Mouse (Mus musculus): ENCODE results near the gene 4930502E18Rik. TPM values are rescaled to one million over a fixed set of nuclear protein-coding genes. Genes with fewer than 3 reads are reported as not detected.

The 4930502E18Rik gene
- polyA plus RNA-seq, 1 experiment, result not detected

DNA sequence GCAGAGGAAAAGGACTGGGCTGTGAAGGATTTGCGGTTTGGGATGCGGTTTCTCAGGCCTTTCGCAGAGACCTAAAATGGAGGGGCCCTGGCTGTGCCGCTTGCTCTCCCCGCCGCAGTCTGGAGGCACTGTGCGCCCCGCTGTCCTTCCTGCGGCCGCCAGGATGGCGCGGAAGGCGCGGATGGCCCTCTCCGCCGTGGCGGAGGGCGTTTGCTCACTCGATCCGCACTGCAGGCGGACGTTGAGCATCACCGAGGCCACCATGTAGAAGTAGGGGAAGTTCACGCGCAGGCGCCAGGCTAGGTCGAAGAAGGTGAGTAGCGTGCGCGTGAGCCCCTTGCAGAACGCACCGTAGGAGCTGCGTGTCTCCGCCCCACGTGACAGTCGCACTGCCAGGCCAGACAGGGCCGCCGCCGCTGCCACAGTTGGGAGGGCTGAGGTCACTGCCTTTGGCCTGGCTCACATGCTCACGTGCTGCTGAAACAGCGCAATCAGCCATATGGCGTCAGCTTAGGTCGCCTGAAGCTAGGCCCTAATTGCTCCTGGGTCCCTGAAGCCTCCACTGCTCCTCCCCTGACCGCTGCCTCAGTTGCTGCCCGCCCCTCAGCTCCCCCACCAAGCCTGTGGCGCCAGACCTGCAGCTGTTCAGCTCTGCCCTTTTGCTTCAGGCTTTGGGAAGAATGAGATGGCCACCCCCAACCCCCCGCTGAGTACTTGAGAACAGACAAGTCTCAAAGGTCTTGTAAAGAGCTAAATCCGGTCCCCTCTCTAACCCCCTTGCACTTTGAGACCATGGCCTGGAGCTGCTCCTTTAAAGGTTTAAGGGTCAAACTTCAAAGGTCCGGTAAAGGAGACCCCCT lies 8.1 kb upstream of the 4930502E18Rik start:
- H3K27ac ChIP-seq (ENCODE audit: insufficient read depth, low read depth, low read length), result no peak overlapping the region
- TF ChIP-seq CTCF (IDR thresholded peaks at IDR 0.05; ENCODE audit: low read depth, low read length), result no peak
- peaks cover 8% of the 10 kb centered on the region for H3K4me1 ChIP-seq (ENCODE audit: control insufficient read depth, insufficient read depth, low read length)
- peak overlapping the region; percentile 42 for H3K4me3 ChIP-seq (ENCODE audit: insufficient read depth, low read length)

- H3K4me3 ChIP-seq (ENCODE audit: insufficient read depth, low read length), result no peak overlapping the region
- no peak overlapping the region; the same call in 1 of the 2 replicates for H3K27ac ChIP-seq (ENCODE audit: insufficient read depth, low read depth, low read length)
- H3K4me1 ChIP-seq (ENCODE audit: control insufficient read depth, insufficient read depth, low read length), result peaks cover 4% of the 10 kb centered on the region
- no peak for TF ChIP-seq CTCF (IDR thresholded peaks at IDR 0.05; ENCODE audit: low read depth, low read length)
- TF ChIP-seq POLR2A (IDR thresholded peaks at IDR 0.05; ENCODE audit: borderline replicate concordance, low read depth, low read length), result no peak
These were observed 4.3 kb downstream of the 4930502E18Rik start for GRCm38 (mm10) chrX:53728967-53729366.

DNA sequence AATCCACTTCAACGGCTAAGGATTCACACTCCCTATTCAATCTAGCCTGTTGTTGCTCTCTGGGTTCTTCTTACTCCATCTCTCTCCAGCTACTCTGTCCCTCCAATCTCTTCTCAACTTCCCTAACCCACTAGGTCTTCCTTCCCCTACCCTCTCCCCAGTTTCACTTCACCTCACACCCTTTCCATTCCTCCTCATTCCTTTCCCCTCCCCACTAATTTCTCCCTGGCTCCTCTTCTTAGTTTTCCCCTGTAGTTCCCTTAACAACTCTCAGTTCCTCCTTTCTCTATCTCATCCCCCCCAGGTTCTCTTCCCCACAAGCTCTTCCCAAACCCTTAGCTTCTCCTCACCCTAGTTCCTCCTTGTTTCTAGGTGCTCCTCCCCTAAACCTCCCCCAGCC lies 28.2 kb downstream of the 4930502E18Rik start:
- Histone ChIP-seq H3K27ac (ENCODE audit: insufficient read depth, low read depth, low read length) (peak overlapping the region; percentile 61), H3K4me1 (ENCODE audit: control insufficient read depth, insufficient read depth, low read length) (peaks cover 12% of the 10 kb centered on the region), H3K4me3 (ENCODE audit: insufficient read depth, low read length) (no peak overlapping the region)
- TF ChIP-seq CTCF (IDR thresholded peaks at IDR 0.05; ENCODE audit: low read depth, low read length) (no peak), POLR2A (IDR thresholded peaks at IDR 0.05; ENCODE audit: borderline replicate concordance, low read depth, low read length) (no peak)

DNA sequence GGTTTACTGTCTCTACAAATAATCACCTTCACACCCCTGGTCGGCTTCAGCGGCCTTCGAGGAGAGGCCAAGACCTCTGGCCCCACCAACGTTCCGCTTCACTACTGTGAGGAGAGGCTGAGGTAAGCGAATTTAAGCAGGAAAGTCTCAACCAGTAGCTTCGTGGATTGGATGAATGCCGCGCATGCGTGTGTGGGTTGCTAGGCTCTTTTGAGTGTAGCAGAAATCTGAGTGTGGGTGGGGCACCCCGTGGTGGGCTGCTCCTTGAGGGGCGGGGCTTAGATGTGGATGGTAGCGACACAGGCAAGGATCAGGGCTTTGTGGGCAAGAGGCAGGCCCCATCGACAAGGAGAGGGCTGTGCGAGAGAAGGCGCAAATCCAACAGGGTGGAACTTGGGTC lies 33.1 kb downstream of the 4930502E18Rik start, which contains the start of gene 1700013H16Rik:
TSS of gene 1700013H16Rik (minus strand) at position 96 of the 400 bp plus-strand sequence.
- H3K4me3 ChIP-seq (ENCODE audit: insufficient read depth, low read length), result no peak within 1 kb of the TSS

DNA sequence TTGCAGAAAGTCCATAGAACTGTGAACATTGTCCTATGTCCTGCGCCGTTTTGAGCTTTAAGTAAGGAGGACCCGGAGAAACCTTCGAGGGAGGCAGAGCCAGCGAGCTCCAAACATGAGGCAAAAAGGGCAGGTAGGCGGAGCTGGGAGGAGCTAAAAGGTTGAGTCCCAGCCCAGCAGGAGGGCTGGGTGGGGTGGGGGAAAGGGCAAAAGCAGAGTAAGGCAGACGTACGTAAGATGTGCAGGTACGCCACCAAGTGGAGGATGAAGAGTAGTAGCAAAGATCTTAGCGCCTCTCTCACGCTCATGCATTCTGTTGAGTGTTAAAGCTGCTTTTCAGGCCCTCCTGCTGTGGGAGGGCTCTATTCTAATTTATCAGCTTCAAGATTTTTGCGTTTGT lies 51.6 kb downstream of the 4930502E18Rik start, which contains the start of gene Zfp36l3:
TSS of gene Zfp36l3 (minus strand) at position 119 of the 400 bp plus-strand sequence.
- H3K4me1 ChIP-seq (ENCODE audit: control insufficient read depth, insufficient read depth, low read length), result no peaks in the 10 kb centered on the region
- no peak for TF ChIP-seq POLR2A (IDR thresholded peaks at IDR 0.05; ENCODE audit: borderline replicate concordance, low read depth, low read length)
- no peak for TF ChIP-seq CTCF (IDR thresholded peaks at IDR 0.05; ENCODE audit: low read depth, low read length)
- no peak within 1 kb of the TSS for H3K4me3 ChIP-seq (ENCODE audit: insufficient read depth, low read length)

More for the DNA sequence above, 33.1 kb downstream of the 4930502E18Rik start, which contains the start of gene 1700013H16Rik:
- TF ChIP-seq POLR2A (IDR thresholded peaks at IDR 0.05; ENCODE audit: borderline replicate concordance, low read depth, low read length), result no peak
- TF ChIP-seq CTCF (IDR thresholded peaks at IDR 0.05; ENCODE audit: low read depth, low read length), result no peak
- Histone ChIP-seq H3K27ac (ENCODE audit: insufficient read depth, low read depth, low read length) (no peak within 1 kb of the TSS), H3K4me1 (ENCODE audit: control insufficient read depth, insufficient read depth, low read length) (peaks cover 5% of the 10 kb centered on the region)

More for the DNA sequence above, 51.6 kb downstream of the 4930502E18Rik start, which contains the start of gene Zfp36l3:
- no peak within 1 kb of the TSS for H3K27ac ChIP-seq (ENCODE audit: insufficient read depth, low read depth, low read length)

Other genes with a start within 250 kb of the 4930502E18Rik start
- gene Rtl8c, start 116.8 kb upstream of the 4930502E18Rik start, polyA plus RNA-seq (2012; ENCODE audit: insufficient read depth, insufficient read length, missing spikeins), result 5.2 and 7.2 TPM in 2 replicates
- gene Gm14597, start 115.8 kb upstream of the 4930502E18Rik start, polyA plus RNA-seq (2012; ENCODE audit: insufficient read depth, insufficient read length, missing spikeins), result not detected in 2 replicates
- gene Rtl8a, start 81.1 kb upstream of the 4930502E18Rik start, polyA plus RNA-seq (2012; ENCODE audit: insufficient read depth, insufficient read length, missing spikeins), result 39.7 and 42.0 TPM in 2 replicates
- 33.8 and 38.1 TPM in 2 replicates for gene Rtl8b, start 54.4 kb upstream of the 4930502E18Rik start, polyA plus RNA-seq (2012; ENCODE audit: insufficient read depth, insufficient read length, missing spikeins)
- not detected in 2 replicates for gene 1700013H16Rik, start 33.0 kb downstream of the 4930502E18Rik start, polyA plus RNA-seq (2012; ENCODE audit: insufficient read depth, insufficient read length, missing spikeins)
- not detected in 2 replicates for gene Zfp36l3, start 51.6 kb downstream of the 4930502E18Rik start, polyA plus RNA-seq (2012; ENCODE audit: insufficient read depth, insufficient read length, missing spikeins)
- gene Xlr, start 72.9 kb downstream of the 4930502E18Rik start, polyA plus RNA-seq (2012; ENCODE audit: insufficient read depth, insufficient read length, missing spikeins), result 2.2 and 3.0 TPM in 2 replicates